Mouse (Mus musculus) CD4-positive, CD25-positive, alpha-beta regulatory T cell, adult 2 months (primary cell): ENCODE measurements around the gene B830017H08Rik.

Experiments used
- DNase-seq: peaks from one replicate; pipeline ENCODE4 v3.0.0-alpha.2; 2012; ENCODE audit warnings: low read depth, low spot score

Gene B830017H08Rik

DNA sequence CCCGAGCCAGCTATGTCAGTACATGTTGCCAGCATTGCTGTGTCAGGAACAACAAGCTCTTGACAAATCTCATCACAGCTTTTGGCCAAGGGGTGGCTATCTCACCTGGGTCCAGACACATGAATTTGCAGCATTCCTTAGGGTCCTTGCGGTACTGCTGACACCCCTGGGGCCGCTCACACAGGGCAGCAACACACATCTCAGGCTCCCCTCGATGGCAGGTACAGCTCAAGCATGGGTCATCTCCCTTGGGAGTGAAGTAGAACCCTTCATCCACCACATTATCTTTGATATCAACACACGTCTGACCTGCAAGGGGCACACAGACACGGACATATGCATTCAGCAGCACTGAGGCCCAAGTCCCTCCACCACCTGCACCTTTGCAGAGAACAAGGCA is 16.6 kb downstream of the B830017H08Rik start:
- no peak for DNase-seq

DNA sequence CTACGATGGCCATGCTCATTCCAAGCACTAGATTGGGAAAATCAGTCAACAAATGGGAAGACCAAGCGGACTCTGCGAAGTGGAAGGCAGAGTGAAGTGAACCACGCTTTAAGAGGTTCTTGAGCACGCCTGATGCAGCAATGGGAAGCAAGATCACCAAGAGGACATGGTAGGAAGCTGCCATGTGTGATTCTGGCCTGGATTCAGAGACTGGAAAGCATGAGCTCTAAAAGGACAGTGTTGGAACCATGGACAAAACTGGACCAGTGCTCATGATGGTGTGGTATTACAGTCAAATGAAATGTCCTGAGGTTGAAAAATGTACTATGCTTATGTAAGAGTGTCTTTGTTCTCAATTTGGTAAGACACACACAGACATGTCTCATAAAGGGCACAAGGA is 18.4 kb downstream of the B830017H08Rik start:
- no peak for DNase-seq

DNA sequence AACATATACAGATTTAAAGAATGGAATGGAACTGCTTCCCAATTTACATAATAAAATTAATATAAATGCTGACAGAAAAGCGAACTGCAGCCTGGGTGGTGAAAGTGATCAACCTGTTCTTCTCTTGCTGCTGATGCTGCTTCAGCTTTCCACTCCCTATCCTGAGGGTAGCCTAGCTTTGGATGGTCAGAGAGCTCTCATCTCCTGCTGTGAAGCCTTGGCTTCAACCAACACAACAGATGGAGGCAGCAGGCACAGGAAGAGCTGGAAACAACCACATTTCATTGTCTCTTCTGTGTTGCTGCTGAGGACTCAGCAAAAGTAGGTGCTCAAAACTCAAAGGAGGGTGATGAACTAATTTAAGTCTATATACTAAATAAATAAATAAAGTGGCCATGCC is 18.9 kb downstream of the B830017H08Rik start:
- DNase-seq: no peak

DNA sequence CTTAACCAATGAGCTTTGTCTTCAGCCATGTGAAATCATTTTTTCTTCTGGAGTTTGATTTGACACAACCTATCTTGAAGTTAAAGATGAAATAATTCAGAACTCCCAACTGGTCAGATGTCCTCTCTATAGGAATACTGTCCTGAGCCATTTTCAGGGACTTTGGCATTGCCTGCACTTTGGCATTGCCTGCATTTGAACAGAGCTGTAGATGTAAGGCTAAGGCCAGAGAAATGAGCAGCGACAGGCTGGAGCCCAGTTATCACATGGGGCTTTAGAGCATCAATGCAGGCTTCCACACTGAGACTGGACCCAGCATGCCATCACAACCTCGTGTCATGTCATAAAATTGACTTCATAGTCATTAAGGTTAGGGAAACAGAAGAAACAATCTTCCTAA is 20.3 kb downstream of the B830017H08Rik start:
- no peak for DNase-seq

DNA sequence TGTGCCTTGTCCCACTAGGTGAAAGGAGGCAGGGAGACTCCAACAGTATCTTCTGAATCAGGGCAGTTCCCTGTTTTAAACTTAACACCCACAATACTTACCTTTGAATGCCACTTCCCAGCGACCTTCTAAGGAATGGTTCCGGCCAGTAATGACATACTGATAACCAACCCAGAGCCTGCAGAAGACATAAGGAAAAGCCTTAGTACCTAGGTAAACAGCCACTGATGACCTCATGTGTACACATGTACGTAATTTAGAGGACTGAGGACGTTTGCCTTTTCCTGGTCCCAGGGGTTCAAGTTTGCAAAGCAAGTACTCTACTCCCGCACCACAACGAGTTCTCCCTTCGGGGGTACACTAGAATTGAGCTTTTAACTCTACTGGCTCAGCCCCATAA is 24.2 kb downstream of the B830017H08Rik start:
- DNase-seq: no peak

DNA sequence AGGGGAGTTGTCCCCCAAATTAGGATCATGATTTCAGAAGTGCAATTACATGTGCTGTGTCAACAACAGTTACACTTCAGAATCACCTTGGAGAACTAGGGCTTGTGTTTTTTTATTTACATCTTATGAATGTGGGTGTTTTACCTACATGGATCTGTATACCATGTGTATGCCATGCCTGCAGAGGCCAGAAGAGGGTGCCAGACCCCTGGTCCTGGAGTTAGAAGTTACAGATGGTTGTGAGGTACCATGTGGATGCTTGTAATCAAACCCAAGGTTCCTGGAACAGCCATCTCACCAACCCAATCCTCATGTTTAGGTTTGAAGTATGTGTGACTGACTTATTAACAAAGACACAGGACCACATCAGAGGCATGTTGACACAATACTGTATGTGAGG is 25.7 kb downstream of the B830017H08Rik start:
- DNase-seq: peak; percentile 50

DNA sequence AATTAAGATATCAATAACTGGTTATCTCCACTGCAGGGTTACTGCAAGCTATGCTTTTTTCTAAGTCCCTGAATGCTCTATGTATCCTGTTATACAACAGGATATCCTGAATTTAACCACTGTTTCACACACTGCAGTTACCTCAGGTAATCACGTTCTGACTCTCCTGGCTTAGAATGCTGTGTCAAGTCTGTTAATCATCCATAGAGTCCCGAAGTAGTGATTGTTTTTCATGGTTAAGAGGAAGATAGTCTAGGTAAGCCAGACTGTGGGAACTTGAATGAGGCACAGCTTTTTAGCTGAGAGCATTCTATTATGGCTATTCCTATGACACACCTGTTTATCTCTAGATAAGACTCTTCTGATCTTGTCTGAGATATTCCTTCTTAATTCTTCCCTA is 32.4 kb downstream of the B830017H08Rik start:
- DNase-seq: no peak

DNA sequence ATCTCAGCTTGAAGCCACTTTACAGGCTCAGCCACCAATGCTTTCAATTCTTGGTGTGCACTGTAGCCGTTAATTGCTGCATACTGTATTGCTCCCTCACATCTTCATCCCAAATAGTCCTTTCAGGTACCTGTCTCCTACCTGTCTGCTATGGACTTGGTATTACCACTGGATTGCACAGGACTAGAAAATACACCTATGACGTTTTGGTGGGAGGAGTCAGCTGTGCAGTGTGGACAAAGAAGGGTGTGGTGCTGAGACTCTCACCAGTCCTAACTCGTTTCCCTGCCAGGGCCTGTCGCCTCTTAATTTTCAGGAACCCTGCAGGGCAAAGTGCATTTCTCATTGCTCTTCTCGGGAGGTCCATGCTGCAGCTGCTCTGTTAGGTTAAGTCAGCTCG is 32.8 kb downstream of the B830017H08Rik start:
- DNase-seq: no peak

DNA sequence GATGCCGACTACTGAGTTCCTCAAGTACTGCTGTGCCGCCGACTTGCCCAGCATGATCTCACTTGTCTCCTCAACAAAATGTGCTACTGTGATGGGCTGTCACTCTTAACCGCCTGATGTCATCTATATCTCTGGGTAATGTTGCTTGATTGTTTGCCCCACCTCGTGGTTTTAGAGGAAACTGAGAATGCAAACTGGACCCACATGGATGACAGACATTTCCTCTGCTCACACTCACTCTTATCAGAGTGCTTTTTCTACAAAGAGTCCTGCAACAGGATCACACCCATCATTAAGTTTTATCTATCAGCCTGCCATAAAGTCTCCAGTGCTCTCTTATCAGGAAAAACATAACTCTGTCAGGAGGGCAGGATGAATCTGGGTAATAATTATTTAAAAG is 38.3 kb downstream of the B830017H08Rik start:
- no peak for DNase-seq

DNA sequence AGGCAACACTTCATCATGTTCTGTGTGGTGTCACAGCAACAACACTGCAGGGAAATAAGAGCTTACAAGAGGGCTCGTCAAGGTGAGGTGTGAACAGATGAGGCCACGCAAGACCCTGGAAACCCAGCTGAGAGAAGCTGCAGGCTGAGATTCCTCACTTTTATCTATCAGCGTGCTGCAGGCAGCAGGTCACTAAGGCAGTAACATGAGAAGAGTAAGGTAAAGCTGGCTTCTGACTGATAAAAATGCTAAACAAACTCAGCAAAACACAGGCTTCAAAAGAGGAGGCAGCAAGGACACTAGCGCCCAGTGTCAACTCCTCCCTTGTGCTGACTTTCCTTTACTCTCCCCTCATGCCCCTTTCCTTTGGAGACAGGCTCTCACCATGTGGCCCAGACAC is 40.1 kb downstream of the B830017H08Rik start:
- DNase-seq: no peak

DNA sequence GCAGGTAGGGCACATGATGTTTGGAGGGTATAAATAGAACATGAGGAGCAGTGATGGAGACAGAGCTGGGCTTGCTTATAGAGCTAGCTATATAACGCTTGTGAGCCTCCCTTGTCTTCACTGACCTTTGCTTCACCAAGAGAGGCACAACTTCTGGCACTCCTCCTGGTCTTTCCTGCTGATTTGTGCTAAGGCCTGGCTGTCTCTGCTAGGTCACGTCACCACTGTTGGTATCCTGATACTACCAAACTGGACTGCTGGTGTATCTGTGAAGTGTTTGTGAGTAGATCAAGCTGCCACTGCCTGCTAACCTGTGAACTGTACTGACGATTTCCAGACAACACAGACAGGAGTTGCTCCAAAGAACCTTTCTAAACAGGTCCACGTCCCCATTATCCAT is 42.3 kb downstream of the B830017H08Rik start:
- DNase-seq: no peak

DNA sequence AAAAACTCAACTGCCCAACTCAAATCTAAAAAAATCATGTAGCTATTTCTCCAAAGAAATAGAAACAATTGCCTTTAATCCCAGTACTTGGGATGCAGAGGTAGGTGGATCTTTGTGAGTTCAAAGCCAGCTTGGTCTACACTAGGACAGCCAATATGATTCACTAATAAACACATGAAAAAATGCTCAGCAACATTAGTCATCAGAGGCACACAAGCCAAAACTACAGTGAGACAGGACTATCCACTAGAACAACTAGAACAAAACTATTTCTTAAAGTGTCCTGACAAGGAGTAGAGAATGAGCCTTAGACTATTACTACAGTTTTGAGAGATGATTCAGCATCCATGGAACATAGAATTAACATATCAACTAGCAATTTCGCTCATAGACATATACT is 43.2 kb downstream of the B830017H08Rik start:
- DNase-seq: no peak

DNA sequence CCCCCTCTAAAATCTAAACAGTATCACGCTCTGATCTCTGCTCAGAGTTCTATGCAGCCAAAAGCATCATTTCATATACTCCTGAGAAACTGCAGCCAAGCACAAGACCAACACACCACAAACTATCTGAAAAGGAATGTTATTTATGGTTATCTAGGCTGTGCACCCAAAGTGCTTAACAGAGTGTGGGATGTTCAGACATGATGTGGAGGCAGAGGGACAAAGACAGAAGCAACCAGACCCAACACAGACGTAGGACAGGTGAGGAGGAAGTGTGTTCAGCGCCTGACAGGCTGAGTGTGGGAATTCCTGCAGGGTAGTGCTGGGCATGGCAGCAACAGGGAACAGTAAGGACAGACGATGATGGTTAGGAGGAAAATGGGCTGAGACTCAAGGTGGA is 46.6 kb downstream of the B830017H08Rik start:
- no peak for DNase-seq

DNA sequence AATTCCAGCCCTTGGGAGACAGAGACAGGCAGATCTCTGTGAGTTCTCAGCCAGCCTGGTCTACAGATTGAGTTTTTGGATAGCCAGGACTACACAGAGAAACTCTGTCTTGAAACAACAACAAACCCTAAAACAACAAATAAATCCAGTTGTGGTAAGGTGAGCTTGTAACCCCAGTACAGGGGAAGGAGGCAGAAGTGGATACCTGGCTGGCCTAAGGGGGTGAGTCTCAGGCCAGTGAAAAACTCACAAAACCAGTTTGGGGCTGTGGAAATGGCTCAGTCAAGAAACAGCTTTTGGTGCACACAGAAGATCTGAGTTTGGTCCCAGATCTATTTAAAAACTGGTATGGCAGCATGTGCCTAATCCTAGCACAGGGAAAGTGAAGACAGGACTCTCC is 49.3 kb downstream of the B830017H08Rik start:
- DNase-seq: no peak

DNA sequence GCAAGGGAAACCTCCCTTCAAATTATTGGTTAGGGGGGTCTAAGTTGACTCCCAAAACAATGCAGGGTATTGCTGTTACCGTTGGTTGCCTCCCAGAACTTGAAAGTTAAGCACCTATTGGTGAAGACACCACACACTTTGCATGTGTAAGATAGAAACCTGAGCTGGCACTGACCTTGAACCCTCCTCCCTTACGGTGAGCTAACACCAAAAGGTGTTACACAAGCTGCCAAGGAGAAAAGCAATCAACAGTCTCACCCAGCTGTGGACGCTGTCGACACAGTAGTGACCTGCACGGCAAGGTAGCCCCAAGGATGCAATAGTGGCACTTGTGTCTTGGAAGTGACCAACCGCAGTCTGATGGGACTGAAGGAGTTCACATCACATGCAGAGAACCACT is 51.2 kb downstream of the B830017H08Rik start:
- no peak for DNase-seq
